Mouse (Mus musculus) brain, embryonic 14.5 days (tissue): Measurements from ENCODE around the gene Crkl. TPM values are rescaled to one million over a fixed set of nuclear protein-coding genes. Genes with fewer than 3 reads are reported as not detected.

Source experiments
- DNase-seq: peaks from one replicate; pipeline ENCODE4 v3.0.0-alpha.2; 2011; ENCODE audit warnings: low read depth
- CTCF ChIP-seq: fragments of 200-500 bp; IDR thresholded peaks from 2 replicates; pipeline ENCODE4 v1.5.1; 2012; ENCODE audit warnings: inconsistent platforms, mild to moderate bottlenecking, moderate library complexity, borderline replicate concordance; ENCODE audit not compliant: insufficient read depth, insufficient read length; ENCODE audit errors: extremely low read depth
- POLR2A ChIP-seq: fragments of 200-500 bp; IDR thresholded peaks from 2 replicates; pipeline ENCODE4 v1.6.1; 2012; ENCODE audit warnings: mild to moderate bottlenecking, inconsistent platforms, borderline replicate concordance; ENCODE audit not compliant: poor library complexity, insufficient read depth, insufficient read length, severe bottlenecking; ENCODE audit errors: extremely low read depth
- polyA plus RNA-seq: library from polyadenylated mRNA; depleted of rRNA; stranded (reverse); fragments of >200 nt; gene quantifications from 2 replicates; pipeline ENCODE4 v1.2.3, GENCODE M21; 2012

The Crkl gene
- polyA plus RNA-seq, 1 experiment: 58.5 TPM

- DNase-seq: no peak
- no peak for TF ChIP-seq CTCF
- no peak for TF ChIP-seq POLR2A
Observed at GRCm38 (mm10) chr16:17461596-17461995, 9.8 kb downstream of the Crkl start.

- no peak for DNase-seq
- TF ChIP-seq POLR2A: no peak
- TF ChIP-seq CTCF: no peak
Observed at GRCm38 (mm10) chr16:17463184-17463583, 11.4 kb downstream of the Crkl start.

- DNase-seq: peak; percentile 15
- no peak for TF ChIP-seq CTCF
- no peak for TF ChIP-seq POLR2A
Observed at GRCm38 (mm10) chr16:17466875-17467663, 15.3 kb downstream of the Crkl start.

GRCm38 (mm10) chr16:17472498-17472897, 20.7 kb downstream of the Crkl start:
- no peak for TF ChIP-seq POLR2A
- no peak for TF ChIP-seq CTCF
- DNase-seq: no peak

- DNase-seq: peak; percentile 43
- TF ChIP-seq POLR2A (no peak), CTCF (peak; percentile 66; the same call in 1 of the 2 replicates)
Observed at GRCm38 (mm10) chr16:17474091-17474490, 22.3 kb downstream of the Crkl start.

- TF ChIP-seq CTCF: no peak
- no peak for TF ChIP-seq POLR2A
- no peak for DNase-seq
Observed at GRCm38 (mm10) chr16:17474761-17475160, 23.0 kb downstream of the Crkl start.

GRCm38 (mm10) chr16:17475326-17475725, 23.5 kb downstream of the Crkl start:
- DNase-seq: no peak
- TF ChIP-seq CTCF: no peak
- no peak for TF ChIP-seq POLR2A

GRCm38 (mm10) chr16:17478331-17478943, 26.6 kb downstream of the Crkl start:
- TF ChIP-seq POLR2A: no peak
- TF ChIP-seq CTCF: no peak
- DNase-seq: no peak

- no peak for TF ChIP-seq POLR2A
- no peak for TF ChIP-seq CTCF
- no peak for DNase-seq
Observed at GRCm38 (mm10) chr16:17481465-17481864, 29.7 kb downstream of the Crkl start.

- DNase-seq: peak; percentile 46
- TF ChIP-seq POLR2A: no peak
- TF ChIP-seq CTCF: no peak
Observed at GRCm38 (mm10) chr16:17486505-17486904, 34.7 kb downstream of the Crkl start.

- peak; percentile 38 for DNase-seq
- no peak for TF ChIP-seq POLR2A
- peak; percentile 23; the same call in 1 of the 2 replicates for TF ChIP-seq CTCF
Observed at GRCm38 (mm10) chr16:17488478-17489468, 37.0 kb downstream of the Crkl start.
